Mouse (Mus musculus): ENCODE data around the gene Ttc30b.
"Not testable (repeated sequence)": the region's sequence is repeated elsewhere in the genome, so short reads cannot be mapped to it uniquely, and the experiment has no call there.

DNA sequence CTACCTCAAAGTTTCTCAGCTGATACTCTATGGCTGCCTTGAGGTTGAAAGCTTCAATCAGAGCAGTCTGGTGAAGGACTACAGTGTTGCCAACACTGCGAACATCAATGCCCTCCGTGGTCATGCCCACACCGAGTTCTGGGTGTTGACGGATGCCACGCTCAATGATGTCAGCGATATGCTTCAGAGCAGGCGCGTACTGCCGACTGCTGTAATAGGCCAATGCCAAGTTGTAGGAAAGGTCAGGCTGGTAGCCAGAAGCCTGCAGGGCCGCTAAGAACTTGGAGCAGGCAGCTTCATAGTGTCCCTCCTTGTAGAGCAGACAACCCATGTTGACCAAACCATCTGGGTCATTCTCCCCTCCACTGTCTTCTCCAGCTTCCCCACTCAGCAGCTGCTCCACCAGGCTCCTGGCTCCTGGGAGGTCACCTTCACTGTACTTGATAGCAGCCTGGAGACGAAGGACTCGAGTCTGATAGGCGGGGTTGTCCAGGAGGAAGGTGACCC, 42.6 kb upstream of the Ttc30b start:
- not testable (repeated sequence) for TF ChIP-seq CTCF (IDR thresholded peaks at IDR 0.05; ENCODE audit: low read depth, low read length); POLR2A (IDR thresholded peaks at IDR 0.05; ENCODE audit: extremely low read depth, insufficient read depth, low read length)
